1 mouse cellular context compared by ENCODE assay signal in the genomic region with DNA sequence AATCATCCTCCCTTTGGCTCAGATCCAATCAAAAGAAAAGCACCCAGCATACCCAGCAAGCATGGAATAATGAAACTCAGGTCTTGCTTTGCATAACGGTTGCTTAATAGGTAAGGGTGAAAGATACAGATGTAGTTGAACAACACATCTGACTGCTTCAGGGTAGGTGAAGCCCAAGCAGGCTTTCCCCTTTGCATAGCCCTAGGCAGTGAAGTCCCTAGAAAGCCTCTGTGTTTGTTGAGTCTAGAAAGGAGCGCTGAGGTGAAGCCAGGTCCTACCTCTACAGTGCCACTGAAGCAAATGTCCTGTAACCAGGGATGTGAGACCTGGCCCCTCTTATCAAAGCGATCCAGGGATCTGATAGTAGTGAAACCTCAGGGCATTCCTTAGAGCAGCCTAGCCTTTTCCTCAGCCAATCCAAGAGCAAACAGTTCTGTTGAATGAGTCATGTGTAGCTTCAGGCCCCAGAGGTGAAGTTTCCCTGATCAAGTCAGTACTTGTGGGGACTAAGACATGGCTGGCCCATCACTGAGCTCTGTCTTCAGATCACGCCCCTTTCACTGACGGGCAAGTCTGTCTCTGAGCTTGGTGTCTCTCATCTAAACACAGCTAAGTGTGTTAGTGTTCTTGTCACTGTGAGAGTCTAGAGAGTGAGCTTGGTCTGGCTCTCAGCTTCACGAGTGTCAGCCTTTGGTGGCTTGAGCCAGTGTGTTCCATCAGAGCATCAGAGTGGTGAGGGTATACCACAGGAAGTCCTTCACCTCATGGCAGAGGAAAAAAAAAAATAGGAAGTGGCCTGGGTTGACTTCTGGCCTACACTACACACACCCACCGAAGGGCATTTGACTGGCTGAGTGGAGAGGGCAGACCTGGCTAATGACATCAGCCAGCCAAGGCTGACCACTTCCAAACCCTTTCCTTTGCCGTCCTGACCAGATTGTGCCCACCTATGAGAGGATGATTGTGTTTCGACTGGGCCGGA.
TF ChIP-seq lines count a peak whose summit lies in the region.

No protein-coding gene starts in this region.

TF ChIP-seq in ES-E14, 5 proteins besides CTCF, POLR2A, EP300 and RAD21:
- TF ChIP-seq MAFK (IDR thresholded peaks at IDR 0.05; ENCODE audit: insufficient read depth, low read depth, low read length) (no peak), CHD2 (IDR thresholded peaks at IDR 0.05; ENCODE audit: low read depth, low read length) (no peak), ZC3H11A (IDR thresholded peaks at IDR 0.05; ENCODE audit: borderline replicate concordance, low read depth, low read length) (no peak), ZNF384 (IDR thresholded peaks at IDR 0.05; ENCODE audit: low read depth, low read length) (no peak), HCFC1 (IDR thresholded peaks at IDR 0.05; ENCODE audit: borderline replicate concordance, insufficient read depth, low read length) (no peak)
